Mouse (Mus musculus) limb, embryonic 10.5 days (tissue): Measurements from ENCODE around the gene Ap3d1. TPM values are rescaled to one million over a fixed set of nuclear protein-coding genes. Genes with fewer than 3 reads are reported as not detected.

Experiments used
- DNase-seq: peaks from one replicate; pipeline ENCODE4 v3.0.0-alpha.2; 2017; ENCODE audit warnings: low spot score
- H3K27ac ChIP-seq: fragments of 300-500 bp; sonication (generic); 2 replicates; pipeline ENCODE4 v1.5.1; 2016; ENCODE audit warnings: mild to moderate bottlenecking
- H3K27me3 ChIP-seq: fragments of 300-500 bp; sonication (generic); 2 replicates; pipeline ENCODE4 v1.6.1; 2016; ENCODE audit warnings: low read depth, mild to moderate bottlenecking; ENCODE audit not compliant: poor library complexity, severe bottlenecking
- H3K36me3 ChIP-seq: fragments of 300-500 bp; sonication (generic); 2 replicates; pipeline ENCODE4 v1.6.1; 2016; ENCODE audit warnings: mild to moderate bottlenecking, moderate library complexity
- H3K4me1 ChIP-seq: fragments of 300-500 bp; sonication (generic); 2 replicates; pipeline ENCODE4 v1.6.1; 2016
- H3K4me3 ChIP-seq: fragments of 300-500 bp; sonication (generic); 2 replicates; pipeline ENCODE4 v1.5.1; 2016; ENCODE audit warnings: mild to moderate bottlenecking, moderate library complexity
- H3K9me3 ChIP-seq: fragments of 300-500 bp; sonication (generic); replicated peaks from 2 replicates; pipeline ENCODE4 v1.6.1; 2016; ENCODE audit warnings: mild to moderate bottlenecking
- whole genome bisulfite sequencing: fragments of 180-500 bp; shearing (Covaris S2); methylation state at CpG from one replicate; pipeline ENCODE4 v1.1.7; 2016; 5-methylcytosine and 5-hydroxymethylcytosine counted together
- polyA plus RNA-seq: library from polyadenylated mRNA; unstranded; fragments of >200 nt; fragmentation: Nextera tagmentation; extraction: Ambion mirVana; gene quantifications from 2 replicates; pipeline ENCODE4 v1.2.1, GENCODE M21; 2016

Gene Ap3d1
- polyA plus RNA-seq, 1 experiment from 2014 or later, result 60.6 TPM

DNA sequence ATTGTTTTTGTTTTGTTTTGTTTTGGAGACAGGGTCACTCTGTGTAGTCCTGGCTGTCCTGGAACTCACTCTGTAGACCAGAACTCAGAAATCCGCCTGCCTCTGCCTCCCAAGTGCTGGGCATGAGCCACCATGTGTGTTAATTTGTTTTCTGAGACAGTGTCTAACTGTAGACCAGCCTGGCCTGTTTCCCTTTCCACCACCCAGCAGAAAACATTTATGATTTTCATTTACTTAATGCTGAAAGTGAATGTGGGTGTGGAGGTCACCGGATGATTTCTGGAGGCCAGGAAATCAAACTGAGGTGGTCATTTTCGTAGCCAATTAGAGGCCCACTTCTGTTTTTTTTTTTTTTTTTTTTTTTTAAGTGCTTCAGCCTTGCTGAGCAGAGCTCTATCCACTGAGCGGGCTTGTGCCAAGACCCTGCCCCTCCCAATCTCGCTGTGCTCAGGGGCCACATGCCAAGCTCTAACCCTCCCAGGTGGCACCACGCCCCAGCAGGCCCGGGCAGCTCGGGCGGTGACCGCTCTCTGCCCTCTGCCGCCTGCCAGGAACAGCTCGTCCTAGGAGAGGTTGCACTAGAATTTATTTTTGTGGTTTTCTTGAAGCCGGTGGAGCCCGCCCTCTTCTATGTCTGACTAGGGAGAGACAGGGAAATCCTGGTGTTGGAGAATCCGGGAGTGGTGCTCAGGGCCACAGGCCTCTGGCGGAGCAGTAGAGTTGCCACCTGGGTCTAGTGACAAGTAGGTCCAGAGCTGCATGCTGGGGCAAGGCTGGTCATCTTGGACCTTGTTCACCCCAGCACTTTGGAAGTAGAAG is 77.7 kb downstream of the Ap3d1 start:
- Histone ChIP-seq H3K4me1 (peaks cover 52% of the 10 kb centered on the region), H3K27ac (peak overlapping the region; percentile 64; the same call in 1 of the 2 replicates), H3K36me3 (peaks cover 42% of the 10 kb centered on the region), H3K27me3 (no peaks in the 10 kb centered on the region), H3K4me3 (peak overlapping the region; percentile 4), H3K9me3 (no peaks in the 10 kb centered on the region)
- WGBS, result 40% methylated on average over 16 of the region's 16 CpGs
- no peak for DNase-seq

DNA sequence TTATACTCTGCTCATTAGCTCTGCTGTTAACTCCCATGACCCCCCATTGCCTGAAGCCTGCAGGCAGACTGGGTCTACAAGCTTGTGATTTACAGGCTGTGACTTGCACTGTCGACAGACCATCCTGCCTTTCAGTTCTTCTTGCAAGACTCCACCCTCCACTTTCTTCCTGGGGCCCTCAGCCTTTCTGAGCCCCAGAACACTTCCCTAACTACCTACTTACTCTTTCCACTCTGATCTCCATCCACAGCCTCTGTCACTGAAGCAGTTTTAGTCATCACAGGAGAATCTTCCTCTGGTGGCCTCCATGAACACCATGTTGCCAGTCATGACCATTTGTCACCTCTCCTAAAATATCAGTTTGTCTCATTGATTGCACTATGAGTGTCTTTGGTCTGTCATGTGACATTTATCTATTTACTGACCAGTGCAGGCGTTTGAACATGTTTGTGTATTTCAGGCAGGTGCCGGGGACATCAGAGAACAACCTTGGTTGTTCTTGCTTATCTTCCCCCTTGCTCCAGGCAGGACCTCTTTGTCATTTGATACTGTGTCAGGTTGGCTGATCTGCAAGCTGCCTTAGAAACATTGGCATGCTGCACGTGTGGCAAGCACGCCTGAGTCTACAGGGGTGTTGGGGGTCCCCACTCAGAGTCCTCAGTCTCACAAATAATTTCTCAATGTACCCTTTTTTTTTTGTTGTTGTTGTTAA is 78.4 kb downstream of the Ap3d1 start:
- Histone ChIP-seq H3K27me3 (no peaks in the 10 kb centered on the region), H3K9me3 (no peaks in the 10 kb centered on the region), H3K36me3 (peaks cover 34% of the 10 kb centered on the region), H3K4me3 (0 out of 2 replicates have a peak overlapping the region, but pooled peaks have one; percentile 21), H3K4me1 (peaks cover 58% of the 10 kb centered on the region), H3K27ac (peak overlapping the region; percentile 64; the same call in 1 of the 2 replicates)
- WGBS, result 29% methylated on average over 5 of the region's 5 CpGs
- DNase-seq, result no peak

DNA sequence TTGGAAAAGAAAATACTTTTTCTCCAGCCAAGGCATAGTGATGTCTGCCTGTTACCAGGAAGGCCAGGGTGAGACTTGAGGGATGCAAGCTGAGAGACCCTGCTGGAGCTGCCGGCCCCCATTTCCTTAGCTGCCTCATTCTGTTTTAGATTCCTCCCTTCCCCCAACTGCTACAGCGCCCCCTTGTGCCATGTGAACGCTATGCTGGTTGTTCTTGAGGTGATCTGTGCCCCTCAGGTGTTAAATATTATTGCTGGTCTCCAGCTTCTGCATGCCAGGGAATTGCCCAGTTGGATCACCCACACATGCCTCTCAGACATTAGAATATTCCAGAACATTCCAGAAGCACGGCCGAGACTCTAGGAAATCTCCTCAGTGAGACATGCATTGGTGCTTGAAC is 80.9 kb downstream of the Ap3d1 start:
- 0 out of 2 replicates have a peak overlapping the region, but pooled peaks have one; percentile 5 for H3K27ac ChIP-seq
- H3K9me3 ChIP-seq, result no peaks in the 10 kb centered on the region
- H3K4me3 ChIP-seq, result no peak overlapping the region
- H3K36me3 ChIP-seq, result peaks cover 9% of the 10 kb centered on the region
- DNase-seq, result no peak
- WGBS, result 41% methylated on average over 5 of the region's 5 CpGs
- peaks cover 64% of the 10 kb centered on the region for H3K4me1 ChIP-seq
- H3K27me3 ChIP-seq, result no peaks in the 10 kb centered on the region

DNA sequence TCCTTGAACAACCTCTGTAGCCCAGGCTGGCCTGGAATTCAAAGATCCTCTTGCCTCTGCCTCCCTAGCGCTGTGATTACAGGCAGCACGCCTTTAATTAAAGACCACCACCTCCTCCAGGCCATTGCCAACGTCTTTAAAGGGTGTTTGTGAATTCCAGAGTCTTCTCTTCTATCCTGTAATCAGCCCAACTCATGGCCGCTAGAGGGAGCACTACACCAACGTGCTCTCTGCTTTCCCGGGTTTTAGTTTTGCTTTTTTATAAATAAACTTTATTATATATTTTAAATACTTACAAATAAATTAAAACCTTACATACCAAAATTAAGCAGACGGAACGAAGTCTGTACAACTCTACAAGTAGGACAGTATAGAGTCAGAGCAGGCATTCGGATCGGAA is 82.9 kb downstream of the Ap3d1 start:
- H3K4me1 ChIP-seq, result peaks cover 62% of the 10 kb centered on the region
- 21% methylated on average over 10 of the region's 10 CpGs for WGBS
- peak overlapping the region; percentile 56; the same call in 1 of the 2 replicates for H3K27ac ChIP-seq
- no peaks in the 10 kb centered on the region for H3K27me3 ChIP-seq
- H3K4me3 ChIP-seq, result no peak overlapping the region
- DNase-seq, result peak; percentile 81
- H3K9me3 ChIP-seq, result no peaks in the 10 kb centered on the region
- no peaks in the 10 kb centered on the region for H3K36me3 ChIP-seq

DNA sequence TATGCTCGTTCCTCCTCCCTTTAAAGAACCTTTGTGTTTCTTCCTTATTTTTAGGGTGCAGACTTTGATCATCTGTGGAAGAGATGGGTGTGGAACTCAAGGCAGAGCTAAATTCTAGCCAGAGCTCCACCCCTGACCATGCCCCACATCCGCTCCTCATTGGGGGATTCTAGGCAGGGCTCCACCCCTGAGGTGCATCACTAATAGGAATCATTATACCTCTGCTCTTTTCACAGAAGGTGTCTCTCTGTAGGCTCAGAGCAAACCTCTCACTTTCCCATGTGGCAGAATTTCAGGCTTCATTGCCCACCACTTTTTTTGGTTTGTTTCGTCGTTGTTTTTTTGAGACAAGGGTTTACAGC is 83.2 kb downstream of the Ap3d1 start:
- no peak for DNase-seq
- H3K36me3 ChIP-seq, result no peaks in the 10 kb centered on the region
- peaks cover 60% of the 10 kb centered on the region for H3K4me1 ChIP-seq
- no peak overlapping the region for H3K4me3 ChIP-seq
- H3K27me3 ChIP-seq, result no peaks in the 10 kb centered on the region
- WGBS, result 62% methylated on average over 4 of the region's 4 CpGs
- H3K27ac ChIP-seq, result no peak overlapping the region
- H3K9me3 ChIP-seq, result no peaks in the 10 kb centered on the region

DNA sequence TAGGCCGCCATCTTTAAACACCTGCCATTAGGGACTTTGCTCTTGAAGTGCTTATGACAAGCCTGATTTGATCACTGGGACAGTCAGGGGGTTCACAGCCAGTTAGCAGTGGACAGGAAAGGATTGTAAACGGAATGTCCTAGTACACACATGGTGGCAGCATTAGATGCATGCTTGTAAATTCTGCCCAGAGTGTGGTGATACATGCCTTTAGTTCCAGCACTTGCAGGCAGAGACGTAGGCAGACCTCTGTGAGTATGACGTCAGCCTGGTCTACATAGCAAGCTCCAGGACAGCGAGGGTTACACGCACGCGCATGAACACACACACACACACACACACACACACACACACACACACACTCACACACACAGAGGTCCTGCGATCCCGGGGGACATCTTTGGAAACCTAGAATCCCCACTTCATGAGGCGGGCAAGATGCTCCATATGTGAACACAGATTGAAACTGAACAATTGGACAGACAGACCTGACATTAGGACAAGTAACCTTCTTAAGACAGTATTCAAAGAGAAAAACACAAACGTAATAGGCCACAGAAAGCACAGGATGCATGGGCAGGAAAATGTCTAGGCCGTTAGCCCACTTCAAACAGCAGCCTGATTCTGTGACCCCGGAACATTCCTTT is 83.7 kb downstream of the Ap3d1 start:
- 89% methylated on average over 14 of the region's 14 CpGs for WGBS

More for the DNA sequence above, 83.7 kb downstream of the Ap3d1 start:
- Histone ChIP-seq H3K27ac (no peak overlapping the region), H3K27me3 (no peaks in the 10 kb centered on the region), H3K4me3 (no peak overlapping the region), H3K9me3 (no peaks in the 10 kb centered on the region), H3K36me3 (no peaks in the 10 kb centered on the region; the same call in 1 of the 2 replicates), H3K4me1 (peaks cover 55% of the 10 kb centered on the region)
- no peak for DNase-seq

Other genes starting within 250 kb of the Ap3d1 start
- gene Onecut3, start 247.4 kb downstream of the Ap3d1 start, polyA plus RNA-seq, result not detected in 2 replicates
- gene Atp8b3, start 203.1 kb downstream of the Ap3d1 start, polyA plus RNA-seq, result 0.26 and 0.53 TPM in 2 replicates
- gene Rexo1, start 180.7 kb downstream of the Ap3d1 start, polyA plus RNA-seq, result 40.8 and 42.6 TPM in 2 replicates
- 8.7 and 11.3 TPM in 2 replicates for gene Klf16, start 164.9 kb downstream of the Ap3d1 start, polyA plus RNA-seq
- 104 and 108 TPM in 2 replicates for gene Abhd17a, start 151.9 kb downstream of the Ap3d1 start, polyA plus RNA-seq
- gene Scamp4, start 139.4 kb downstream of the Ap3d1 start, polyA plus RNA-seq, result 87.8 and 92.2 TPM in 2 replicates
- 11.1 and 13.4 TPM in 2 replicates for gene Adat3, start 139.4 kb downstream of the Ap3d1 start, polyA plus RNA-seq
- 5.1 and 5.2 TPM in 2 replicates for gene Gm49322, start 136.2 kb downstream of the Ap3d1 start, polyA plus RNA-seq
- 237 and 255 TPM in 2 replicates for gene Csnk1g2, start 119.4 kb downstream of the Ap3d1 start, polyA plus RNA-seq
- gene Btbd2, start 85.2 kb downstream of the Ap3d1 start, polyA plus RNA-seq, result 84.9 and 98.6 TPM in 2 replicates
- 137 and 153 TPM in 2 replicates for gene Mknk2, start 64.2 kb downstream of the Ap3d1 start, polyA plus RNA-seq
- 48.2 and 54.7 TPM in 2 replicates for gene Mob3a, start 40.3 kb downstream of the Ap3d1 start, polyA plus RNA-seq
- gene Izumo4, start 40.1 kb downstream of the Ap3d1 start, polyA plus RNA-seq, result 8.6 and 10.8 TPM in 2 replicates
- 26.4 and 28.3 TPM in 2 replicates for gene Dot1l, start 12.9 kb upstream of the Ap3d1 start, polyA plus RNA-seq
- 113 and 121 TPM in 2 replicates for gene Sf3a2, start 55.9 kb upstream of the Ap3d1 start, polyA plus RNA-seq
- 168 and 204 TPM in 2 replicates for gene Plekhj1, start 56.4 kb upstream of the Ap3d1 start, polyA plus RNA-seq
- 0.09 TPM in 1 of 2 replicates, not detected in the other for gene Amh, start 63.0 kb upstream of the Ap3d1 start, polyA plus RNA-seq
- 0.74 and 0.80 TPM in 2 replicates for gene Jsrp1, start 71.2 kb upstream of the Ap3d1 start, polyA plus RNA-seq
- 2,414 and 2,486 TPM in 2 replicates for gene Oaz1, start 84.4 kb upstream of the Ap3d1 start, polyA plus RNA-seq
- gene Lingo3, start 101.8 kb upstream of the Ap3d1 start, polyA plus RNA-seq, result 0.44 and 0.60 TPM in 2 replicates
- gene Lsm7, start 112.9 kb upstream of the Ap3d1 start, polyA plus RNA-seq, result 358 and 440 TPM in 2 replicates
- 44.9 and 48.5 TPM in 2 replicates for gene Sppl2b, start 113.0 kb upstream of the Ap3d1 start, polyA plus RNA-seq
- 0.04 TPM in 2 replicates for gene Tmprss9, start 129.6 kb upstream of the Ap3d1 start, polyA plus RNA-seq
- 342 and 401 TPM in 2 replicates for gene Timm13, start 158.7 kb upstream of the Ap3d1 start, polyA plus RNA-seq
- 85.0 and 85.4 TPM in 2 replicates for gene Lmnb2, start 176.0 kb upstream of the Ap3d1 start, polyA plus RNA-seq
- 4.5 and 9.8 TPM in 2 replicates for gene Gadd45b, start 187.8 kb upstream of the Ap3d1 start, polyA plus RNA-seq